Mouse (Mus musculus): Measurements from ENCODE around the gene 6030468B19Rik. TPM values are rescaled to one million over a fixed set of nuclear protein-coding genes. Genes with fewer than 3 reads are reported as not detected.

The 6030468B19Rik gene
- total and polyA plus RNA-seq, 3 experiments: 2.7 to 5.1 TPM; not detected in 1

DNA sequence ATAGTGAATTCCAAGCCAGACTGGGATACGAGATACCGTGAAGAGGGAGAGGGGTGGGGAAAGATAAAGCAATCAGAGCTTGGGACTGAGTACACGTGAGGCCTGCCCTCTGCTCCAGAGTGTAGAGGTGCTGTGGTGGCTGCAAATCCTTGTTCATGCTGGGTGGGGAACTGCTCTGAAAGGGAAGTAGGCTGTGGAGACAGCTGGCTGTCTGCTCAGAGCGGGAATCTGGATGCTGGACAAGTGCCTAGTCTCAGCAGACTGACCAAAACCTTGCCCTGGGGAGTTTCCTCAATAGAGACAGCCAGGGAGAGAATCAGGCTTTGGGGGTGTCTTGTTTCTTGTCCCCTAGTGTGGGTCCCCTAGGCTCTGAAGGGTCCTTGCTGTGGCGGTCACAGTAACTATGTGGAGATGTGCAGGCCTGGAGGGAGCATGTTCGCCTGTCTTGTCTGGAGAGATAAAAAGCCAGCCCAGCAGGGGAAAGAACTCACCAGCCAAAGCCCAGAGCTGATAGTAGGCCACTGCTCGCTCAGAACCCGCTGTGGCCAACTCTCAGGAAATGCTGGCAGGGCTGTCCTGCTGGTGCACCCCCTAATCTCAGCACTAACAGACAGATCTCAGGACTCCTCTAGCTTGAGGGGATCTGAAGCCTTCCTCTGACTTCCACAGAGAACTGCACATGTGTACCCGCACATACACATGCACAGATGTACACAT lies 31.6 kb downstream of the 6030468B19Rik start:
- H3K4me3 ChIP-seq (ENCODE audit: control insufficient read depth in 1 of 2, insufficient read depth in 1 of 2, low read depth in 2 of 2, low read length in 2 of 2): peak overlapping the region; percentile 24 to 27; a peak in 2 of 4 replicates
- H3K27ac ChIP-seq (ENCODE audit: control insufficient read depth, low read depth, low read length): peak overlapping the region; percentile 52
- peak overlapping the region; percentile 38; the same call in 1 of the 2 replicates for H3K9ac ChIP-seq (ENCODE audit: control insufficient read depth, low read depth, low read length, poor library complexity, severe bottlenecking)
- peaks cover 23 to 64% of the 10 kb centered on the region in 2 experiments for H3K4me1 ChIP-seq (ENCODE audit: control insufficient read depth in 1 of 2, insufficient read depth in 2 of 2, low read length in 2 of 2)
- H3K36me3 ChIP-seq (ENCODE audit: control insufficient read depth in 1 of 2, insufficient read depth in 2 of 2, low read length in 2 of 2): peaks cover 0 to 37% of the 10 kb centered on the region in 2 experiments; a peak in 2 of 4 replicates
- peak; percentile 90 for DNase-seq (ENCODE audit: low read depth, low spot score)
- H3K79me2 ChIP-seq (ENCODE audit: control insufficient read depth, insufficient read depth, low read length, poor library complexity): peaks cover 15% of the 10 kb centered on the region
- H3K27me3 ChIP-seq (ENCODE audit: control insufficient read depth in 1 of 2, insufficient read depth in 2 of 2, low read length in 2 of 2): no peaks in the 10 kb centered on the region
- 0 out of 2 replicates have a peak, but pooled peaks have one; percentile 12 for TF ChIP-seq SMC3 (IDR thresholded peaks at IDR 0.05; ENCODE audit: low read depth, low read length)
- no peak; the same call in 1 of the 2 replicates for TF ChIP-seq MYC (IDR thresholded peaks at IDR 0.05; ENCODE audit: low read depth, low read length)
- 0 out of 2 replicates have a peak, but pooled peaks have one; percentile 36 for TF ChIP-seq ELF1 (IDR thresholded peaks at IDR 0.05; ENCODE audit: low read depth, low read length)
- TF ChIP-seq GABPA (IDR thresholded peaks at IDR 0.05; ENCODE audit: low read depth, low read length): no peak
- no peak for TF ChIP-seq ZKSCAN1 (IDR thresholded peaks at IDR 0.05; ENCODE audit: low read depth, low read length)
- TF ChIP-seq RCOR1 (IDR thresholded peaks at IDR 0.05; ENCODE audit: low read depth, low read length): peak; percentile 90
- TF ChIP-seq KAT2A (conservative IDR thresholded peaks at IDR 0.05; ENCODE audit: low read depth, low read length): no peak
- no peak for TF ChIP-seq POLR2AphosphoS2 (IDR thresholded peaks at IDR 0.05; ENCODE audit: low read length)
- TF ChIP-seq JUND (IDR thresholded peaks at IDR 0.05; ENCODE audit: low read depth, low read length): 0 out of 2 replicates have a peak, but pooled peaks have one; percentile 26
- peak; percentile 86 for TF ChIP-seq TCF12 (IDR thresholded peaks at IDR 0.05; ENCODE audit: low read depth, low read length)
- TF ChIP-seq GATA1 (IDR thresholded peaks at IDR 0.05; ENCODE audit: low read depth, low read length): peak; percentile 83
- TF ChIP-seq MXI1 (IDR thresholded peaks at IDR 0.05; ENCODE audit: low read depth, low read length): peak; percentile 69
- TF ChIP-seq NRF1 (IDR thresholded peaks at IDR 0.05; ENCODE audit: insufficient read depth, low read depth, low read length, poor library complexity, severe bottlenecking): 0 out of 2 replicates have a peak, but pooled peaks have one; percentile 19
- TF ChIP-seq NELFE (IDR thresholded peaks at IDR 0.05; ENCODE audit: low read depth, low read length): no peak
- TF ChIP-seq CHD1 (IDR thresholded peaks at IDR 0.05; ENCODE audit: low read depth, low read length): no peak
- TF ChIP-seq ZC3H11A (IDR thresholded peaks at IDR 0.05; ENCODE audit: low read depth, low read length): peak; percentile 29; the same call in 1 of the 2 replicates
- TF ChIP-seq USF1 (IDR thresholded peaks at IDR 0.05; ENCODE audit: low read depth, low read length): peak; percentile 54
- TF ChIP-seq EP300 (IDR thresholded peaks at IDR 0.05; ENCODE audit: low read depth in 1 of 2, low read length in 2 of 2): peak; percentile 87 to 88
- peak; percentile 59 for TF ChIP-seq SIN3A (IDR thresholded peaks at IDR 0.05; ENCODE audit: low read length)
- peak; percentile 45 for TF ChIP-seq MAX (IDR thresholded peaks at IDR 0.05; ENCODE audit: low read length)
- TF ChIP-seq HCFC1 (IDR thresholded peaks at IDR 0.05; ENCODE audit: low read depth, low read length): peak; percentile 41; the same call in 1 of the 2 replicates
- TF ChIP-seq CTCF (IDR thresholded peaks at IDR 0.05 in 2 of 3, conservative IDR thresholded peaks at IDR 0.05 in 1 of 3; ENCODE audit: control insufficient read depth in 1 of 3, insufficient read depth in 1 of 3, low read depth in 2 of 3, low read length in 3 of 3, poor library complexity in 1 of 3, severe bottlenecking in 1 of 3): 0 out of 6 replicates have a peak, but pooled peaks of 1 of the 3 experiments have one; percentile 5
- TF ChIP-seq MEF2A (IDR thresholded peaks at IDR 0.05; ENCODE audit: extremely low read depth, insufficient replicate concordance, low read depth, low read length, poor library complexity, severe bottlenecking): peak; percentile 36; the same call in 1 of the 2 replicates
- TF ChIP-seq TAL1 (IDR thresholded peaks at IDR 0.05; ENCODE audit: low read length): peak; percentile 88
- peak; percentile 93 for TF ChIP-seq BHLHE40 (IDR thresholded peaks at IDR 0.05; ENCODE audit: borderline replicate concordance, low read depth, low read length)
- TF ChIP-seq ETS1 (IDR thresholded peaks at IDR 0.05; ENCODE audit: low read depth, low read length): 0 out of 2 replicates have a peak, but pooled peaks have one; percentile 64
- no peaks in the 10 kb centered on the region for H3K9me3 ChIP-seq (replicated peaks; ENCODE audit: insufficient read depth, low read length)

Data from MEL (cell line).